Mouse (Mus musculus) cerebellum, postnatal 10 days (tissue): ENCODE measurements around the gene Ccdc88b.
"Not testable (repeated sequence)": the region's sequence is repeated elsewhere in the genome, so short reads cannot be mapped to it uniquely, and the experiment has no call there.

Experiments
- DNase-seq, 2 experiments: peaks; one replicate each; pipeline ENCODE4 v3.0.0; 2021; ENCODE audit warnings: mixed read lengths in 2 of 2

The Ccdc88b gene

DNA sequence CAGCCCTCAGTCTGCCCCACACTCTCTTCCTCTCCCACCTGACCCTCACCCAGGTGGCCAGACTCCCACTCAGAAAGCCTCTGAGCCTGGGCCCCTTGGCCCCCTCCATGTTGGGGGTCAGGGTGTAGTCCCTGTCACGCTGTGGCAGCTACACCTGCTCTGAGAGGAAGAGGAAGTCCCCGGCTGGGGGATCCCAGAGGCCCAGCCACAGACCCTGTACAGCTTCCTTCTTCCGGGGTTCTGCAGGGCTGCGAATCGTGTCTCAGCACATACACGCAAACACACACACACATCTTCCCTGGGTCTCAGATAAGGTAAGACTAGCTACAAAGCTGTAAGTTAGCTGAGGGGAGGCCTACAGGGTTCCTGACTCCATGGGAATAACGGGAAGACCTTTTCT lies at the start of gene Ccdc88b:
Ccdc88b (minus strand) TSS at position 181 of the 400 bp plus-strand sequence.
- DNase-seq = no peak

DNA sequence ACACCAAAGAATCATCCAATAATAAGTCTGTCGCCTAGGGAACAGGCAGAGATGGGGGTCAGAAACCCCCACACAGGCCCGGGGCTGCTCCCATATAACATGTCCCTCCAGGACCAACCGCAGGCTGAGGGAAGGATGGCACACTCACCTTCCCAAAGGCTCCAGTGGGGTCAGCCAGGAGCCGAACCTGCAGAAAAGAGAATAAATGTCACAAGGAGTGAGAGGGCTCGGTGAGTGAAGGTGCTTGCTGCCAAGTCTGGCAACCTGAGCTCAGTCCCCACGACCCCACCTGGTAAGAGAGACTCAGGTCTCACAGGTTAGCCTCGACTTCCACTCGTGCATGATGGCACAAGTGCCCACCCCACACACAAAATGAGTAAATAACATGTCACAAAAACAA lies 49.1 kb upstream of the Ccdc88b start:
- DNase-seq = no peak

DNA sequence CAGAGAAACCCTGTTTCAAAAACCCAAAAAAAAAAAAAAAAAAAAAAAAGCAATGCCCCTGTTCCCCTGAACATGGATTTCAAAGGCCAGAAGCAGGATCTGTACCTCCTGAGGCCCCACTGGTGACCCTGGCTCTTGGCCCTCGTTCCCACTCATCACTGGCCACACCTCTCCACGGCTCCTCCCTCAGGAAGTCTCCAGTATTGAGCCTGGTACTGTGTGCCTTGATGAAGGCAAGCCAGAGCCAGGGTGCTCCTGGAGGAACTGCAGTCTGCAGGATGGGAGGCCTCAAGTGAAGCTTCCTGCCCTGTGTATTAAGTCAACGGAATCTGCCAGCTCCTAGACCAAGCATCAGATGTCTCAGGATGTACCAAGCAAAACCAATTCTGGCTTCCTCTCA lies 48.2 kb upstream of the Ccdc88b start:
- DNase-seq = no peak

DNA sequence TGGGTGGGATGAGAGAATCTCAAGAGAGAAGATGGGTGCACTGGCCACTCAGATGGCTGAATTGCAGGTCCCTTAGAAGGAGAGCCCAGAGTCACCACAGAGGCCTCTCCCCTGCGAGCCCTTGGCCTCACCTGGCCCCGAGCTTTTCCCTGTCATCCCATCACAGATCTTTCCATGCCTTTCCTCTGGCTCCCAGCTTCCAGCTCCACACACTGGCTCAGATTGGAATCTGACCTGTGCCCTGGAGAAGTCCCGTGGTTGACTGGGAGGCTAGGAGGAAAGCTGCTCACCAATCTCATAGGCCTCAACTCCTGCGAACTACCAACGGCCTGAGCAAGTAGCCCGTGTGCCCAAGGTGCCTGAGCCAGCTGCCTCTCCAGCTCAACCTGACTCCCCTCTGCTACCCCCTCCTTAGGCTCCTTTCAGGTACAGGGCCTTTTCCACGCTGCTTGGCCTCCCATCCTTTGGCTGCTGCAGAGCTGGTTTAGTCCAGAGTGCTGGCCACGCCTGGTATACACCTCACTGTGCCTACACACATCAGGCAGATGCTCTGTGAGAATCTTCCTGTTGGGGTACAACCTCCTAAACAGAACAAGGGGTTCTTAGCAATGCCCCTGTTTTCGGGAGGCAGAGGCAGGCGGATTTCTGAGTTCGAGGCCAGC lies 47.6 kb upstream of the Ccdc88b start:
- DNase-seq = no peak

DNA sequence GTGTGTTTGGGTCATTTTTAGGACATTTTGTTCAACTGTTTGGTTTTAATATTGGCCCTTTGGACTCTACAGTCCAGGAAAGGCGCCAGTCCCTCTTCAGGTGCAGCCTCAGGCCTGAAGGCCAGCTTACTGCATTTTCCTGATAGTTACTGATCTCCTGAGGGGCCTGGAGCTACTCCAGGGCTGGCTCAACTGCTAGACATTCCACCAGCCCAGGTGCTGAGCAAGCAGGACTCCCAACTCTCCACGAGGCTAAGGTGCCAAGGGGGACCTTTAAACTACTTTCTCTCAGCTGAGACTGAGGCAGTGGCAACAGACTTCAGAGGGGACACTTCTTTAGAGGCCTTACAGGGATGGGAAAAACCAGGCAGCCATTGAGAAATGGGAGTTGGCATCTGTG lies 46.8 kb upstream of the Ccdc88b start:
- no peak for DNase-seq

DNA sequence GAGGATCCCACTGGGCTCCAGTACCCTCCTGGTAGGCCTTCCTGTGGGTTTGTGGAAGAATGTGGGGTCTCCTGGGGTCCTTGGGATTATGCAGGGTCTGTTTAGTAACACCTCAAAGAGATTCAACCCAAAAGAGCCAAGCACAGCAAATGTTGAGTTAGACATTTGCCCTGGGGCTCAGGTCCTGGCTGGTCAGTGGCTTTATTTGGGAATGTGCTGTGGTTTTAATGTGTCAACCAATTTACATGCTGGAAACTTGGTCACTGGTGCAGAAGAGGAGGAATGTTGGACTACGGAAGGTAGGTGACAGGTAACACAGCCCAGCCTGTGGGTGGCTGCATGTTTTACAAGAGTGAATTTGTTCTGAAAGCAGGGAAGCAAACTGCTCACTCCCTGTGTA lies 45.0 kb upstream of the Ccdc88b start:
- no peak for DNase-seq

DNA sequence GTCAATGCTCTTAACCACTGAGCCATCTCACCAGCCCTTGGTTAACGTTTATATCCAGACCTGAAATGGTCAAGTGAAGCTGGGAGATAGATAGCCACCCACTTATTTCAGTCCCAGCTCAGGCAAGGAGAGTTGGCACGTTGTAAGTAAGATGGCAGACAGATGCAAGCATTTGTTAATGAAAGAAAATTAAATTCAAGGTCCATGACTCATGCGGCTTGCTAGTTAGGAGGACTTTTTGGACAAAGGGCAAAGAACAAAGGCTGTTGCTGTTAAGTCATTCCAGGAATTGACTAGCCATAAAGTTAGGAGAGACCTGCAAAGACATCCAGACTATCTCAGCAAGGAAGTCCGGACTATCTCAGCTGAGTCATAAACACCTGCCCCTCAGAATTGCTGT lies 41.6 kb upstream of the Ccdc88b start:
- no peak for DNase-seq

DNA sequence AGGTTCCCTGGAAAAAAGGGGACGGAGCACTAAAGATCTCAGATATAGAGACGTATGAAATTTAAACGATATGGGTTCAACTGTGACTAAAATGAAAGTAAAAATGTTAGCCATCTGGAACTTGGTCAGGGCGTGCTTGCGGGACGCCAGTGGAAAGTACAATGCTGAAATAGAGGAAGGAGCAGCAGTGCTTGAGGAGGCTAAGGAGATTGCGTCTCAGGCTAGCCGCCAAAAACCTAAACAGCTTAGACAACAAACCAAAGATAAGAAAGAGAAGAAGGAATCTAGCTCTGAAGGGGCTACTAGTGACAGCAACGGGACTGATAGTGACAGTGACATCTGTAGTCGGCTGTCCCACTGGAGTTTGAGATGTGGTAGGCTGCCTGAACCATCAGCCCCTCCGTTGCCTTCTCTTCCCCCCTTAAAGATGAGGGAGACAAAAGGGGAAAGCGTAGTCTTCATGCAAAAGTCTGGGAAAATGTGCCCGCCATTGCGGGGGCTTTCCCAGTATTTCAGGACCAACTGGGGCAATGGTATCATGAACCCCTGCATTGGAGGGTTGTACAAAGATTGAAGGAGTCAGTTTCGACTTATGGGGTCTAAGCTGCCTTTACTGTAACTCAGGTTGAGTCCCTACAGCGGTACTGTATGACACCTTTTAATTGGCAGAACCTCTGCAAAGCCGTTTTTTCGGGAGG lies 37.7 kb upstream of the Ccdc88b start:
- not testable (repeated sequence) for DNase-seq

DNA sequence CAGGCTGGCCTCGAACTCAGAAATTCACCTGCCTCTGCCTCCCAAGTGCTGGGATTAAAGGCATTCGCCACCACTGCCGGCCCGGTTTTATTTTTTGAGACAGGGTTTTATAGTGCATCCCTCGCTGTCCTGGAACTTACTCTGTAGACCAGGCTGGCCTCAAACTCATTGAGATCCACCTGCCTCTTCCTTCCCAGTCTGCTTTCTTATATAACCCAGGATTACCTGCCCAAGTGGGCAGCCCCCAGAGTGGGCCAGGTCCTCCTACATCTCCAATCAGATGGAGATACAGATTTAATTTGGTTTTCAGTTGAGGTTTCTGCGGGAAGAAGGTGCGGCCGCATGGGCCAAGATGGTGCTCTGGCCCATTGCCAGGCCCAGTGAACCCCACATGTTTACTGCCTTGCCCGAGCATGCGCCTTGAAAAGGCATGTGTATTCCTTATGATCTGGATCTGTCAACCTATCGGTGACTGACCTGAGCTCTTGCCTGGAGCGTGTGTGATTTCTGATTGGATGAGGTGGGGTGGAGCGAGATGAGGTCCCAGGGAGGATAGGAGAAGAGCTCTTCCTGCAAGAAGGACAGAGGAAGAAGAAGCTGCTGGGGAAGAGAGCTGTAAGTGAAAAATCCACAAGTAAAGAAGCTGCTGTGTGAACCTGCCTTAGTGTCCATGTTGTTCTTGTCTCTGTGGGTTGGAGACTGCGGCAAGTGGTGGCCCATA lies 35.9 kb upstream of the Ccdc88b start:
- no peak for DNase-seq

DNA sequence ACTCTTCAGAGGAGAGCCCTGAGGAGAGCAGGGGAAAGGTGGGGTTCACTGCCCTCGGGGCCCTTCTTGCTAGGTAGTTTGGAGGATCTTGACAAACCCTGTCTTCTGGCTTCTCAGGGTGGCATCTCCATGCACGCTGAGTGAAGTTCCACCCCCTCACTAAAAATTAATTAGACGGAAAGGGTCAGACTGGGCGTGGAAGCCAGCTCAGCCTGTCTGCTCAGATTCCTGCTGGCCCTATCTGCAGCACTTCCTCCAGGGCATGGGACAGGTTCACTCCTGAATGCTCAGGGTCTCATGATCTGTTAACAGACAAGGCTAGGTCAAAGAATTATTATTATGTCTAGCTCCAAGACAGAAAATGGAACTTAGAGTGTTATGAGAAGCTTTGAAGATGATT lies 34.5 kb upstream of the Ccdc88b start:
- no peak for DNase-seq

DNA sequence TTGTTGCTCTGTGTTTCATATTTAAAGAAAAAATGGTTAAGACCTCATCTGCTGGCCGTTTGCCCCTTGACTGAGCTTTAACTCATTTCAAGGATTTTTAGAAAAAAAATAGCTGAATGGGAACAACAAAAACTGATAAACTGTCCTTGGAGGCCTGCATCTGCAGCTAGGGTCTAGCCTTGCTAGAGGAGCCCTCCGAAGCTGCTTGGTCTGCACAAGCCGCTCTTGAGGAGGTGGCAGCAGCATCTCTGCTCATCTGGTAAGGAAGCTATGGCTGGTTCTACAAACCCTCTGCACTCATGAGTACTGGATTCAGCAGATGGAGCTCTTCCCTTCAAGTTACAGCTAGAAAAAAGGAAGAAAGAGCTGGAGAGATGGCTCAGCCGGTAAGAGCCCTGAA lies 20.0 kb upstream of the Ccdc88b start:
- no peak for DNase-seq

DNA sequence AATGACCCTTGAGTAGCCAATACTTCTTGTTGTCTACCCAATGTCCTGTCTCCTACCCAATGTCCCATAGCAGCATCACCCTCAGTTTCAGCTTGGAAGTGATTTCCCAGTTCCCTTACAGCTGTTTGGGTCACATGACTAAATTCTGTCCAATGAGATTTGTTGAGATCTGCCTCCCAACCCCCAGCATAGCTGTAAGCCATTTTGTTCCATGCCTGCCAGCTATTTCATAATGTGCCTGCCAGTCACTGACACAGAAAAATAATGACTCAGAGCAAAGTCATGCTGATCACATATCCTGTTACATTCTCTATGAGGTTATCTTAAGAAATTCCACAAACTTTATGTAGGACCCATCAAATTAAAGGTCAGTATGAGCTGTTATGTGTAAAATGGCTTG lies 18.8 kb upstream of the Ccdc88b start:
- DNase-seq = no peak

DNA sequence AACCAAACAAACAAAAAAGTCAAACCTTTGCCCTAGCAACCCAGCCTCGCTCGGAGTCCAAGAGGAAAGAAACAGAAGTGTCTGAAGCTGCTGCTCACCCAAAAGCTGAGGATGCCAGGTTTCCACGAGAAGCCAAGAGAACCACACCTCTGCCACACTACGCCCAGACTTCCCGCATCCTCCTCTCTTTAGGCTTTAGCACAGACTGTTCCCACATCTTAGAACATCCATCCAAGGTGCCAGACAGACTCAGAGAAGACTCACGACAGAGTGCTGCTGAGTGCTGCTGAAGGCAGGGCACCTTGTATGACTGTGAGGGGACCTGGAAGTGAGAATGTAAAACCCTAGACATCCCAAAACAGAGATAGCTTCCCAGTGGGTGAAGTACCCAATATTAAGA lies 17.8 kb upstream of the Ccdc88b start:
- no peak for DNase-seq

DNA sequence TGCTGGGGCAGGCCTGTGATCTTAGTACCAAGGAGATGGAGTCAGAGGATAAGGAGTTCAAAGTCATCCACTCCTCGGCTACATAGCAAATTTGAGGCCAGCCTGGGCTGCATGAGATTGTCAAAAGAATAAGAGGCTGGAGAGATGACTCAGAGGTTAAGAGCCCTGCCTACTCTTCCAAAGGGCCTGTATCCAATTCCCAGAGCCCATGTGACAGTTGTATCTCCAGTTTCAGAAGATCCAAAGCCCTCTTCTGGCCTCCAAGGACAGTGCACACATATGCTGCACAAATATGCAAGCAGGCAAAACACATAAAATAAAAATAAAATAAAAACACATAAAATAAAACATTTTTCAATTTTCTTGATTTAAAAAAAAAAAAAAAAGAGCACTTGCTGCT lies 16.2 kb upstream of the Ccdc88b start:
- DNase-seq = no peak

DNA sequence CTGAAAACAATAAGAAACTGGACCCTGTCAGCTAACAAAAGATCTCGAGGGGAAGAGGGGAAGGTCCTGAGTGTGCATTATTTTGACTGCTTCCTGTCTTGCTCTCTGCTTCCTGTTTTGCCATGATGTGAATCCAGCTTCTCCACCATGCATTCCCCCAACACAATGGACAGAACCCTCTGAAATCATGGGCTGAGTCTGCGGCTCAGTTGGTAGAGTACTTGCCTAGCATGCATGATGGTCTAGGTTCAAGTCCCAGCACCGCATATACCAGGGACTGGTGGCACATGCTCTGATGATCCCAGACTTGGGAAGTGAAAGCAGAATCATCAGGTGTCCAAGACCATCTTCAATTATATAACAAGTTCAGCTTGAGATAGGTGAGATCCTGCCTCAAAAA lies 14.7 kb upstream of the Ccdc88b start:
- DNase-seq = no peak

DNA sequence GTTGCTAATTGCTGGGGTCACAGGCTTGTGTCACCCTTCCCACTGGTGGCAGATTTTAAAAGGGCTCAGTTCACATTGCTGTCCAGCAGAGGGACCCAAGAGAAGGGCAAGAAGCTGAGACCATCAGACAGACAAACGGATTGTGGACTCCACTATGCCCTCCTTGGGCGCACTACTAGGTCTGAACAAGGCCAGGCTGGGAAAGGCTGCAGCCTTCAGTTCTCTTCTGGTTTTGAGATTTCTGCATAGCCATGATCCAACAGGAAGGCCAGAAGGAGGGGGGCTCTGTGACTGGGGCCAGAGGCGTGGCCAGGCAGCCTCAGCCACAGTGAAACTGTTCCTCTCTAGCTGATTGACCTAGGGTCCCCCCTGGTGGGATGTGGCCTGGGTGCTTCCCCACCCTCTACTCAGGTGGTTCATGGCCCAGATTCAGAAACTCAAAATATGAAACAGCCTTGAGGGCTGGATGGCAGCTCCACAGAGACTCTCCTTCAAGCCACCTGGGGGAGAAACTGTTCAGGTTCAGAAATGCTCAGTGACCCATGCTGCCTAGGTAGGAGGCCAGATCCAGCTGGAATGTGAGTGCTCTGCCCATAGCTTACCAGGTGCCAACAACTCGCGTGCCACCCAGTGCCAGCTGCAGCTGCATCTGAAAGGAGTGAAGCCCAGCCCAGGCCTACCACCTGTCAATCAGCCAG lies 13.7 kb upstream of the Ccdc88b start:
- no peak for DNase-seq

DNA sequence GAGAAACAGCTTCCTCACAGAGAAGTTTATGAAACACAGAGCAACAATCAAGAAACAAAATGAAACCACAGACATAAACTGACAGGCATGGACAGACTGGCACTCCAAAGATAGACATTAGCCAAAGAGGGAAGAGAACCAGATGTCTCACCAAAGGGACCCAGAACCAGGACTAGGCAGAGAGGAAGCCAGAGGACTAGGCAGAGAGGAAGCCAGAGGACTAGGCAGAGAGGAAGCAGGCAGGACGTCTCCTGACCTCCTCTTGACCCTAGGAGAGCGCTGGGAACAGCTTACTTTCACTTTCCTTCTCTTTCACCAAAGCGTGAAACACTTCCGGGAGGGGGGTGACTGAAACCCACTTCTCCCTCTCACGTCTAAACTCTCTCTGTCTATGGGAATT lies 11.3 kb upstream of the Ccdc88b start:
- no peak for DNase-seq

DNA sequence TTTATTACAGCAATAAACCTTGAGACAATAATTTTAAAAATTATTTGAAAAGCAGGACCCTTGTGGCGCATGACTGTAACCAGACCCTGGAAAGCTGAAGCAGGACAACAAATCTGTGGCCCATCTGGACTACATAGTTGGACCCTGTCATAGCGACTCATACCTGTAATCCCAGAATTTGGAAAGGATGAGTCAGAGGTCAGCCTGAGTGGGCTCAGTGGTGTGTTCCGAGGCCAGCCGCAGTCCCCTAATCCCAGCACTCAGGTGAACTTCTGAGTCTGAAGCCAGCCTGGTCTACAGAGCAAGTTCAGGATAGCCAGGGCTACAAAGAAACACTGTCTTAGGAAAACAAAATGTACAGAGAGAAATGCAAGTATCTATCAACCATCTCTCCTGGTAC lies 3.4 kb upstream of the Ccdc88b start:
- DNase-seq = no peak

DNA sequence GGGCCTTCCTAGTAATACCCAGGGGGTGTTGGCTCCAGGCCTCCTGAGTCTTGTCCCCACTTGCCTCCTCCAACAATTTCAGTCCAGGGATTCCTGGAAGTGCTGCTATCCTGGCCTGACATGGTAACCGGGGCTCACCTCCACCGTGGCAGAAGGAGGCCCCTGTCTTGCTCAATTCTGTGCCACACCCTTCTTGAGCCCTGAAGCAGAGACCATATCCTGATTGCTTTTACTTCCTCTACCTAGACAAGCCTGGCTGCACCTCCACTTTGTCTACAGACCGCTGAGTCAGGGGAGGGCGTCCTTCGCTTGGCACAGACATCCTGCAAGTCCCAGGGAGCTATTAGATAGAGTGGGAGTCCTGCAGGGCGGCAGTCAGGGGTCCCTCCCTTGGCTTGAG lies 2.7 kb upstream of the Ccdc88b start:
- no peak for DNase-seq

DNA sequence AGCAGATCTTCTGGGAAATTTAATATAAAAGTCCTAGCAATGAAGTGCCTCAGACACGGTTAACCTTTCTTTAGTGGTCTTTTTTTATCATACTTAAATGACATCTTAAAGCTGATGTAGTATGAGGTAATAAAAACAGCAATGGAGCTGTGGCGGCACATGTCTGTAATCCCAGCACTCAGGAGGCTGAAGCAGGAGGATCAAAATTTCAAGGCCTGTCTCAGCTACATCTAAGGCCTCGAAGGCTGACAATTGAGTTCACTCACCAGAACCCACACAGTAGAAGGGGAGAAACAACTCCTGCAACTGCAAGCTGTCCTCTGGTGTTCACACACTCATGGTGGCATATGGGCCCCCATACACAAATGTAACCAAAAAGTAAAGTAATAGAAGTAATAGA lies 2.0 kb upstream of the Ccdc88b start:
- no peak for DNase-seq

DNA sequence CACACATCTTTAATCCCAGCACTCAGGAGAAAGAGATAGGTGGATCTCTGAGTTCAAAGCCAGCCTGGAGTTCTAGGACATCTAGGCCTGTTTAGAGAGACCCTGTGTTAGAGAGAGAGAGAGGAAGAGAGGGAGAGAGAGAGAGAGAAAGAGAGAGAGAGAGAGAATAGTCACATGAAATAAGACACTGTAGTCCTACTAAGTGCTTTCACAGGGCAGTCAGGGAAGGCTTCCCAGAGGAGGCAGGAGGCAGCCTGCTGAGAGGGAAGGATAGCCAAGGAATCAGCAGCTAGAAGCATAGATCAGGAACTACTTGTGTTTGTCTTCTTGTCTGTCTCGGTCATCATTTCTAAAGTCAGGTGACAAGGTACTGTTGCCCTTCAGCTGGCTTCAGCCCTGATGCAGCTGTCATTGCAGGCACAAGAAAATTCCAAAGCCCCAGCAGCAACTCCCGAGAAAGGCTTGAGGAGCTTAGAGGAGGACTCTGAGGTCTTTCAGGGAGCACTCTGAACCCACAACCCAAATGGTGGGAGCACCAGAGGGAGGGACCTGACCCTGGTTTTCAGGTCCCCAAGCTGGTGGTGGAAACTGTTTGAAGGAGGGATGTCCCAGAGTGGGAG lies 1.1 kb upstream of the Ccdc88b start:
- no peak for DNase-seq

DNA sequence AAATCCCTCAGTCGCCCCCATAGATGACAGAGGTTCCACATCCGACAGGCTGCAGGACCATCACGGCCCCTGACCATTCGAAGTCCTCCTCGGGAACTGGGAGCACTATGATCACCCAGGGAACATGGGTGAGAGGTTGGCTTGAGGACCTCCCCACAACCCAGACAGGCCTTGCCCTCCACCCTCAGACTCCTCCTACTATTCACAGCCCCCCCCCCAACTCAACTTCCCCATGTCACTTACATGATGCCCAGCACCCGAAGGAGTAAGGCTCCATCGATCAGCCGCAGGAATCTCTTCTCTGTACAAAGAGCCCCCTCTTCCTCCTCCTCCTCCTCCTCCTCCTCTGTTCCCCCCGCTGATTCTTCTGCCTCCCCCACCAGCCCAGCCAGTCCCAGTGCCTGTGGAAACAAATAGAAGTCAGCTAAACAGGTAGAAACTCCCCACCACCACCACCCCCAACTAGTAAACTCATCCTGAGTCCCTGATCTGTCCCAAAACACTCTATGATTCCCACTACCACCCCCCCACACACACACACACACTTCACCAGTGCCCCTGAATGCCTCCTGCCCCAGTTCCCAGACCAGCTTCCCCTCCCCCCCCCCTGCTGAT lies 513 bp downstream of the Ccdc88b start:
- no peak for DNase-seq

DNA sequence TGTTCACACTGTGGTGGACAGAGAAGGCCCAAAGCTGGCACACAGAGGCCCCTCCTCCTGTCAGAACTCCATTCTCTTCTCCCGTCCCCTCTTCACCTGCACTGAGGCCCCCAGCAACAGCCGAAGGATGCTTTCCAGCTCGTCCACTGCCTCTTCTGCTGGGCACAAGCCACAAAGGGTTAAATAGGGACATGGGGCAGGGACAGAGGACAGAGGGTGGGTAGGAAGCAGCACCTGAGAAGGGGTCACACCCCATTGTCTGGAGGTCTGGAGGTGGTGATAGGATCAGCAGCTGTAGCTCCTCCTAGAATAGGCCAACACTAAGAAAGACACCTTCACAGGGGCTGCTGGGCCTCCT lies 1.0 kb downstream of the Ccdc88b start:
- DNase-seq = no peak
